Mouse (Mus musculus) left cerebral cortex, adult 2 months (tissue): ENCODE measurements around the gene Cacnb4. TPM values are rescaled to one million over a fixed set of nuclear protein-coding genes. Genes with fewer than 3 reads are reported as not detected.

ENCODE experiments used
- DNase-seq, 2 experiments: peaks; one replicate each; pipeline ENCODE4 v3.0.0; 2021 to 2022; ENCODE audit warnings: low spot score in 2 of 2, mixed read lengths in 1 of 2; ENCODE audit errors: extremely low spot score in 1 of 2
- H3K27ac ChIP-seq: fragments of 200-600 bp; 2 replicates; pipeline ENCODE4 v1.8.1; 2022
- H3K4me3 ChIP-seq: fragments of 200-600 bp; 2 replicates; pipeline ENCODE4 v1.8.1; 2022
- CTCF ChIP-seq: fragments of 200-600 bp; IDR thresholded peaks from 2 replicates; pipeline ENCODE4 v1.8.1; 2022; ENCODE audit warnings: antibody characterized with exemption, mild to moderate bottlenecking, moderate library complexity
- intact Hi-C: fragments of 180-260 bp; cut with DNase I; formaldehyde crosslinking; loops from one replicate; pipeline ENCODE4 v1.15.1; 2025
- total RNA-seq, 2 experiments: library from RNA; stranded (reverse); gene quantifications; 2 replicates each; pipeline ENCODE4 v1.2.3; 2021

The Cacnb4 gene
- total RNA-seq, 2 experiments from 2014 or later = 166 to 176 TPM

- no peak for DNase-seq
- intact Hi-C loops = no loop called here
- no peak overlapping the region for H3K27ac ChIP-seq
- peak overlapping the region; percentile 94 for H3K4me3 ChIP-seq
- TF ChIP-seq CTCF = no peak
Observed at GRCm38 (mm10) chr2:52422871-52423610, 253.6 kb downstream of the Cacnb4 start.

GRCm38 (mm10) chr2:52421197-52421596 lies 255.4 kb downstream of the Cacnb4 start:
- no peak for TF ChIP-seq CTCF
- Histone ChIP-seq H3K4me3 (no peak overlapping the region), H3K27ac (no peak overlapping the region)
- peak in 1 of 2 experiments; percentile 8 for DNase-seq
- intact Hi-C loops = no loop called here

GRCm38 (mm10) chr2:52420001-52420710 lies 256.5 kb downstream of the Cacnb4 start:
- peak in 1 of 2 experiments; percentile 4 for DNase-seq
- no peak overlapping the region for H3K4me3 ChIP-seq
- no peak for TF ChIP-seq CTCF
- intact Hi-C loops = no loop called here
- no peak overlapping the region for H3K27ac ChIP-seq

- TF ChIP-seq CTCF = no peak
- H3K27ac ChIP-seq = no peak overlapping the region
- no peak overlapping the region for H3K4me3 ChIP-seq
- peak in 1 of 2 experiments; percentile 3 for DNase-seq
- intact Hi-C loops = no loop called here
Observed at GRCm38 (mm10) chr2:52419295-52419694, 257.3 kb downstream of the Cacnb4 start.

GRCm38 (mm10) chr2:52412524-52413037 lies 264.1 kb downstream of the Cacnb4 start:
- TF ChIP-seq CTCF = no peak
- no peak for DNase-seq
- H3K27ac ChIP-seq = no peak overlapping the region

GRCm38 (mm10) chr2:52406480-52406879 lies 270.2 kb downstream of the Cacnb4 start:
- TF ChIP-seq CTCF = peak; percentile 68
- intact Hi-C loops = loop anchor here (2.0 to 10.0 kb wide), 4 partner anchors 104 to 302 kb away; no protein-coding TSS in a partner anchor
- H3K27ac ChIP-seq = no peak overlapping the region
- peak in 1 of 2 experiments; percentile 3 for DNase-seq
- H3K4me3 ChIP-seq = no peak overlapping the region

More at GRCm38 (mm10) chr2:52412524-52413037, 264.1 kb downstream of the Cacnb4 start:
- intact Hi-C loops = no loop called here
- no peak overlapping the region for H3K4me3 ChIP-seq

GRCm38 (mm10) chr2:52405238-52405637 lies 271.4 kb downstream of the Cacnb4 start:
- intact Hi-C loops = loop anchor here (5.0 to 10.0 kb wide), 3 partner anchors 103 to 300 kb away; no protein-coding TSS in a partner anchor
- peak in 1 of 2 experiments; percentile 5 for DNase-seq
- no peak for TF ChIP-seq CTCF
- Histone ChIP-seq H3K27ac (no peak overlapping the region), H3K4me3 (no peak overlapping the region)

- peak in 1 of 2 experiments; percentile 10 for DNase-seq
- H3K27ac ChIP-seq = no peak overlapping the region
- no peak overlapping the region for H3K4me3 ChIP-seq
- intact Hi-C loops = no loop called here
- TF ChIP-seq CTCF = no peak
Observed at GRCm38 (mm10) chr2:52394529-52394928, 282.1 kb downstream of the Cacnb4 start.

GRCm38 (mm10) chr2:52390415-52390975 lies 286.1 kb downstream of the Cacnb4 start:
- Histone ChIP-seq H3K4me3 (no peak overlapping the region), H3K27ac (no peak overlapping the region)
- no peak for TF ChIP-seq CTCF
- intact Hi-C loops = no loop called here
- DNase-seq = no peak

GRCm38 (mm10) chr2:52389975-52390374 lies 286.7 kb downstream of the Cacnb4 start:
- DNase-seq = no peak
- no peak overlapping the region for H3K4me3 ChIP-seq
- no peak overlapping the region for H3K27ac ChIP-seq
- intact Hi-C loops = no loop called here
- TF ChIP-seq CTCF = no peak

- no peak for TF ChIP-seq CTCF
- DNase-seq = no peak
- intact Hi-C loops = no loop called here
- Histone ChIP-seq H3K27ac (no peak overlapping the region), H3K4me3 (no peak overlapping the region)
Observed at GRCm38 (mm10) chr2:52386451-52386850, 290.2 kb downstream of the Cacnb4 start.

- intact Hi-C loops = no loop called here
- TF ChIP-seq CTCF = no peak
- Histone ChIP-seq H3K27ac (no peak overlapping the region), H3K4me3 (no peak overlapping the region)
- DNase-seq = no peak
Observed at GRCm38 (mm10) chr2:52386037-52386436, 290.6 kb downstream of the Cacnb4 start.
